Mouse (Mus musculus): ENCODE data around the gene Myo19. TPM values are rescaled to one million over a fixed set of nuclear protein-coding genes. Genes with fewer than 3 reads are reported as not detected.

Myo19 gene
- polyA plus RNA-seq, 1 experiment, result 14.0 TPM

- no peaks in the 10 kb centered on the region for H3K27me3 ChIP-seq (ENCODE audit: control insufficient read depth, insufficient read depth, low read length)
- H3K27ac ChIP-seq (ENCODE audit: control insufficient read depth, insufficient read depth, low read length), result no peak within 1 kb of the TSS
- peaks cover 3% of the 10 kb centered on the region; the same call in 1 of the 2 replicates for H3K36me3 ChIP-seq (ENCODE audit: control insufficient read depth, insufficient read depth, low read length)
- peak within 1 kb of the TSS; percentile 98 for H3K4me3 ChIP-seq (ENCODE audit: control insufficient read depth, insufficient read depth, low read length)
- WGBS, result 6% methylated on average over 34 of the region's 34 CpGs
- peak; percentile 87 for DNase-seq
- TF ChIP-seq POLR2A (IDR thresholded peaks at IDR 0.05; ENCODE audit: control insufficient read depth, extremely low read depth, insufficient read depth, low read length, poor library complexity) (peak; percentile 48; the same call in 1 of the 2 replicates), CTCF (IDR thresholded peaks at IDR 0.05; ENCODE audit: borderline replicate concordance, control insufficient read depth, extremely low read depth, insufficient read depth, low read length, poor library complexity) (no peak)
- H3K4me1 ChIP-seq (replicated peaks; ENCODE audit: control insufficient read depth, insufficient read depth, low read length), result peaks cover 5% of the 10 kb centered on the region
These were observed 36.2 kb downstream of the Myo19 start, which contains the start of gene Znhit3 for GRCm38 (mm10) chr11:84916053-84916702. Gene Znhit3 (minus strand): TSS chr11:84916366.

DNA sequence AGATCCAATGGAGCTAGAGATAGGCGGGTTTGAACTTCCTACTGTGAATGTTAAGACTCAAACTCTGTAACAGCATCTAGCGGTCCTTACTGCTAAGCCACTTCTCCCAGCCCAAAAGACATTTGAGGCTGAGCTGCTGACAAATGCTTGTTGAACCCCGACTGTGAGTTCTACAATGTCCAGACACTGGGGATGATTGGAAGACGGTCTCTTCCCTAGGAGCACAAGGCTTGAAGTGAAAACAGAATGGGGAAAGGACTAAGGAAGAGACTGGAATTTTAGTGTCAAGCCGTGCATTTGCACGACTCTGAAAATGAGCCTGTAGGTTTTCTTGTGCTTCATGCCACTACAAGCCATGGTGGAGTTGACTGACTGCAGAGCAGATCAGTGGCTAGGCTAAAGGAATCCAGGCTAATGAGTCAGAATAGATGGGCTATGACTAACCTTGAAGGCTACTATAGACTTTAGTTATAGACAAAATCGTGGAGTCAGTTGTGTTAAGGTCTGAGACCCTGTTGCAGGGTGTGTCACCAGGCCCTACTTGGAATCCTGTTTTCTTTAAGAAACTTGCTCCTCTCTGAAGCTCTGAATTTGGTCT is 36.9 kb downstream of the Myo19 start:
- no peaks in the 10 kb centered on the region for H3K27me3 ChIP-seq (ENCODE audit: control insufficient read depth, insufficient read depth, low read length)
- 73% methylated on average over 7 of the region's 7 CpGs for WGBS
- no peaks in the 10 kb centered on the region for H3K36me3 ChIP-seq (ENCODE audit: control insufficient read depth, insufficient read depth, low read length)
- TF ChIP-seq POLR2A (IDR thresholded peaks at IDR 0.05; ENCODE audit: control insufficient read depth, extremely low read depth, insufficient read depth, low read length, poor library complexity) (no peak), CTCF (IDR thresholded peaks at IDR 0.05; ENCODE audit: borderline replicate concordance, control insufficient read depth, extremely low read depth, insufficient read depth, low read length, poor library complexity) (no peak)
- H3K4me3 ChIP-seq (ENCODE audit: control insufficient read depth, insufficient read depth, low read length), result no peak overlapping the region
- H3K4me1 ChIP-seq (replicated peaks; ENCODE audit: control insufficient read depth, insufficient read depth, low read length), result peaks cover 5% of the 10 kb centered on the region
- no peak overlapping the region for H3K27ac ChIP-seq (ENCODE audit: control insufficient read depth, insufficient read depth, low read length)
- DNase-seq, result no peak

DNA sequence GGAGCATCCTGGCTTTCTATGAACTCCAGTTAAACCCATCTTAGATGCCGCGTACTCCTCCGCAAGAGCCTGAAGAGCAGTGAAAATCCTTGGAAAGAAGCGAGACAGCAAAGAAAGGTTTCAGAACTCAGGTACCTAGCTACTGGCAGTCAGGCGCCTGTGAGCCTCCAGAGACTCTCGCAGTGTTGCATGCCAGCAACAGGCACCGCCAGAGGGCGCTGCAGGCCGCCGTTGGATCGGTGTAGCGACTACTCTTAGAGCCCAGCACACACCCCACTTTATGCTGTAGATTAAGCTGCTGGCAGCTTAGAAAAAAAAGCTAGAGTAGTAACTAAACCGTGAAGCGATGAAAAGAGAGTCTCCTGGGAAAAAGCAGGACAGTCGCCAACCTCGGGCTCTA is 38.5 kb downstream of the Myo19 start:
- Histone ChIP-seq H3K27me3 (ENCODE audit: control insufficient read depth, insufficient read depth, low read length) (no peaks in the 10 kb centered on the region), H3K4me1 (replicated peaks; ENCODE audit: control insufficient read depth, insufficient read depth, low read length) (peaks cover 5% of the 10 kb centered on the region), H3K36me3 (ENCODE audit: control insufficient read depth, insufficient read depth, low read length) (no peaks in the 10 kb centered on the region), H3K4me3 (ENCODE audit: control insufficient read depth, insufficient read depth, low read length) (no peak overlapping the region), H3K27ac (ENCODE audit: control insufficient read depth, insufficient read depth, low read length) (no peak overlapping the region)
- WGBS, result 16% methylated on average over 16 of the region's 16 CpGs
- TF ChIP-seq POLR2A (IDR thresholded peaks at IDR 0.05; ENCODE audit: control insufficient read depth, extremely low read depth, insufficient read depth, low read length, poor library complexity) (no peak), CTCF (IDR thresholded peaks at IDR 0.05; ENCODE audit: borderline replicate concordance, control insufficient read depth, extremely low read depth, insufficient read depth, low read length, poor library complexity) (peak; percentile 92)
- DNase-seq, result peak; percentile 72

- H3K4me1 ChIP-seq (replicated peaks; ENCODE audit: control insufficient read depth, insufficient read depth, low read length), result peaks cover 5% of the 10 kb centered on the region
These were observed 39.3 kb downstream of the Myo19 start for GRCm38 (mm10) chr11:84919276-84919675.

GRCm38 (mm10) chr11:84919951-84920350 is 40.0 kb downstream of the Myo19 start:
- no peak for DNase-seq
- WGBS, result 63% methylated on average over 7 of the region's 7 CpGs
- Histone ChIP-seq H3K4me3 (ENCODE audit: control insufficient read depth, insufficient read depth, low read length) (no peak overlapping the region), H3K36me3 (ENCODE audit: control insufficient read depth, insufficient read depth, low read length) (no peaks in the 10 kb centered on the region), H3K27ac (ENCODE audit: control insufficient read depth, insufficient read depth, low read length) (no peak overlapping the region), H3K27me3 (ENCODE audit: control insufficient read depth, insufficient read depth, low read length) (no peaks in the 10 kb centered on the region), H3K4me1 (replicated peaks; ENCODE audit: control insufficient read depth, insufficient read depth, low read length) (peaks cover 5% of the 10 kb centered on the region)
- TF ChIP-seq CTCF (IDR thresholded peaks at IDR 0.05; ENCODE audit: borderline replicate concordance, control insufficient read depth, extremely low read depth, insufficient read depth, low read length, poor library complexity), result no peak

More at GRCm38 (mm10) chr11:84919276-84919675, 39.3 kb downstream of the Myo19 start:
- no peaks in the 10 kb centered on the region for H3K27me3 ChIP-seq (ENCODE audit: control insufficient read depth, insufficient read depth, low read length)
- TF ChIP-seq CTCF (IDR thresholded peaks at IDR 0.05; ENCODE audit: borderline replicate concordance, control insufficient read depth, extremely low read depth, insufficient read depth, low read length, poor library complexity) (no peak), POLR2A (IDR thresholded peaks at IDR 0.05; ENCODE audit: control insufficient read depth, extremely low read depth, insufficient read depth, low read length, poor library complexity) (no peak)
- no peaks in the 10 kb centered on the region for H3K36me3 ChIP-seq (ENCODE audit: control insufficient read depth, insufficient read depth, low read length)
- peak; percentile 42 for DNase-seq
- H3K4me3 ChIP-seq (ENCODE audit: control insufficient read depth, insufficient read depth, low read length), result no peak overlapping the region
- H3K27ac ChIP-seq (ENCODE audit: control insufficient read depth, insufficient read depth, low read length), result no peak overlapping the region
- 31% methylated on average over 3 of the region's 3 CpGs for WGBS

DNA sequence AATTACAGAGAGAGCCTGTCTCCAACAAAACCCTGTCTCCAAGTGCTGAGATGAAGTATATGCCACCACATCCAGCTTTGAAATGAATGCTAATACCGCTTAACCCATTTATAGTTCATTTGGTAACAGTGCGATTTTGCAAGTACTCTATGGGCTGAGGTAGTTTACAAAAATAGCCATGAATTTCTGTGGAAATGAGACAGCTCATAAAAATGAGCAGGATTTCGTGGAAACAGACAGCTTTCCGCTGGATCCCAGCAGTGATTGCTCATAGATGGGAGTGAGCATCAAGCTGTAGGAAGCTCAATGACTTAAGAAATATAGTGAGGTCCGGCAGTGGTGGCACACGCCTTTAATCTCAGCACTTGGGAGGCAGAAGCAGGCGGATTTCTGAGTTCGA is 41.0 kb downstream of the Myo19 start:
- H3K4me1 ChIP-seq (replicated peaks; ENCODE audit: control insufficient read depth, insufficient read depth, low read length), result no peaks in the 10 kb centered on the region
- no peak overlapping the region for H3K4me3 ChIP-seq (ENCODE audit: control insufficient read depth, insufficient read depth, low read length)
- 88% methylated on average over 8 of the region's 8 CpGs for WGBS
- no peak for DNase-seq
- TF ChIP-seq POLR2A (IDR thresholded peaks at IDR 0.05; ENCODE audit: control insufficient read depth, extremely low read depth, insufficient read depth, low read length, poor library complexity) (no peak), CTCF (IDR thresholded peaks at IDR 0.05; ENCODE audit: borderline replicate concordance, control insufficient read depth, extremely low read depth, insufficient read depth, low read length, poor library complexity) (no peak)
- no peaks in the 10 kb centered on the region for H3K36me3 ChIP-seq (ENCODE audit: control insufficient read depth, insufficient read depth, low read length)
- no peaks in the 10 kb centered on the region for H3K27me3 ChIP-seq (ENCODE audit: control insufficient read depth, insufficient read depth, low read length)
- H3K27ac ChIP-seq (ENCODE audit: control insufficient read depth, insufficient read depth, low read length), result no peak overlapping the region

All from thymus, adult 2 months (tissue).